Mouse (Mus musculus) right cerebral cortex, adult 18-20 months (tissue): ENCODE results near the gene Cda.

Experiments used
- DNase-seq: peaks from one replicate; pipeline ENCODE4 v3.0.0; 2022; ENCODE audit warnings: mixed read lengths

Cda gene

DNA sequence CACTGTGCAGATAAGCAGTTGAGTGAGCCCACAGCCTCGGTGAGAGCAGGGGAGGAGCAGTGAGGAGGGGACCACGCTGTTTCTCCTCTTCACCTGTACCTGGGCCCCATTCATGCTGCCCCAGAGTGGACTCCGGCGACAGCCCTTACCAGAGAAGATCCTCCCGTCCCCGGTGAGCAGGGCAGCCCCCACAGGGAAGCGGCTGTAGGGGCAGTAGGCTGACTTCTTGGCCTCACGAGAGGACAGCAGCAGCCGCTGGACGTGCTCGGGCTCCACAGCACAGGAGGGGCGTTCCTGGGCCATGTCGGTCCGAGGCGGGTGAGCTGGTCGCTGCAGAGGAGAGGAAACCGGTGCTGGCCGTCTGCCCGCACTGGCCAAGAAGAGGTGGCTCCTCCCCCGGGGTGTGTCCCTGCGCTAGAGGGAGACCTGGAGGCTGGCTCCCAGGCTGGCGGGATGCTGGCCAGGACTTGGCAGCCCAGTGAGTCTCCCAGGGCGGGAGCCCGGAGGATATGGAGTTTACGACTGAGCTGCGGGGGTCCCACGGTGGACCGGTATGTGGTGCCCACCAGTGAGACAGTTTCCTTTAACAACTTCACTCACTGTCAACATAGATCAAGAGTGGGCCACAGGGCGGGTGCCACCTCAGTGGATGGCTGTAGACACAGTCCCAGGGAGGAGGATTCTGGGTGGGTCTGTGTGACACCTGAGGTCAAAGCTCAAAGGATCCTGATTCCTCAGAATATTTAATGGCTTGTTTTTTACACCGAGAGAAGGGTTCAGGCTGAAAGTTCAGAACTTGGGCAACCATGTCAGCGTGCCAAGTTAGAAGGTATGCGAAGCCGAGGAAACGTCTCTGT lies at the start of gene Cda:
Cda (minus strand) TSS at position 352 of the 857 bp plus-strand sequence.
- DNase-seq: peak; percentile 46

DNA sequence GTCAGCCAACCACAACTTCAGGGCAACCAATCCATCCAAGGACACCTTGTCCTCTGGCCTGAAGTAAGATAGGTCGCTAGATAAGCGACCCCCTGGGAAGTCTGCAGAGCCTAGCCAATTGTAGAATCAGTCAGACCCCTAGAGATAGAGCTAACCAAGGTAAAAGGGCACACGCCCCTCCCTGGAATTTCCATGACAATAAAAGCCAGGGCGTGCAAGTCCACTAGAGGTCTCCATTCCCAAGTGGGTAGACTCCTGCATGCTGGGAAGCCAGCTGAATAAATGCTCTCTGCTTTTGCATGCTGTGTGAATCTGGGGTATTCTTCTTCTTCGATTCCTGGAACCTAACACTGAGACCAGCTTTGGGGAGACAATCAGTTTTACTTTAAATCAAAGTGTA lies 48.6 kb upstream of the Cda start:
- DNase-seq: no peak

DNA sequence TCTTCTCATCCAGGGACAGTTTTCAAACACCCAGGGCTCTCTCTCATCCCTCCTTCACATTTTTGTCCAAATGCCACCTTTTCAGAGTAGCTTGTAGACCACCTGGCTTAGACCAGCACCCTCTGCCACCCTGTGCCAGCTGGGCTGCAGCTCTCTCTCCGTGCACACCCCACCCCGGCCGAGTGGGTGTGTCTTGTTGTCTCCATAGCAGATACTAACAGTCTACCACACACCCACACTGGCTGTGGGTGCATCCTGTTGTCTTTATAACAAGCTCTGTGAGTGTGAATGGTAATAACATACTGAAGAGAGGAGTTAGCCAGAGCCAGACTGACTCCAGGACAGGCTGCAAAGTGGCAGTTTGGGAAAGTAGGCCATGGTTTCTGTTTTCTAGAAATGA lies 48.2 kb upstream of the Cda start:
- peak; percentile 86 for DNase-seq

DNA sequence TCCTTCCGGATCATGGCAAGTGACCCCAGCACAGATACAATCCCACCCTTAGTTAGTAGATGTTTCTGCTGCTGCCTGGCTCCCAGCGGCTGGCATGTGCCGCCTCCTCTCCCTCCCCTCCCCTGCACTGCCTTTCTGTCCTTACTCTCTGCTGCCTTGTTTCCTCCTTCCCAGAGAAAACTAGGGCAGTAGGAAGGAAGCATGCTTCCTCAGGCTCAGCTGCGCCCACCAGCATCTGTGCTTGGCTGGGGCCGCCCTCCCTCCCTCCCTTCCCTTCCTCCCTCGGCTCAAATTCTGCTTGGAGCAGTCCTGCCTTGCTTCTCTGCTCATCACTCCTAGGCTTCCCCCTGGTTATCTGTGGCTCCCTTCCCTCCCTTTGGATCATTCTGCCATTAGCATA lies 46.9 kb upstream of the Cda start:
- DNase-seq: peak; percentile 84

DNA sequence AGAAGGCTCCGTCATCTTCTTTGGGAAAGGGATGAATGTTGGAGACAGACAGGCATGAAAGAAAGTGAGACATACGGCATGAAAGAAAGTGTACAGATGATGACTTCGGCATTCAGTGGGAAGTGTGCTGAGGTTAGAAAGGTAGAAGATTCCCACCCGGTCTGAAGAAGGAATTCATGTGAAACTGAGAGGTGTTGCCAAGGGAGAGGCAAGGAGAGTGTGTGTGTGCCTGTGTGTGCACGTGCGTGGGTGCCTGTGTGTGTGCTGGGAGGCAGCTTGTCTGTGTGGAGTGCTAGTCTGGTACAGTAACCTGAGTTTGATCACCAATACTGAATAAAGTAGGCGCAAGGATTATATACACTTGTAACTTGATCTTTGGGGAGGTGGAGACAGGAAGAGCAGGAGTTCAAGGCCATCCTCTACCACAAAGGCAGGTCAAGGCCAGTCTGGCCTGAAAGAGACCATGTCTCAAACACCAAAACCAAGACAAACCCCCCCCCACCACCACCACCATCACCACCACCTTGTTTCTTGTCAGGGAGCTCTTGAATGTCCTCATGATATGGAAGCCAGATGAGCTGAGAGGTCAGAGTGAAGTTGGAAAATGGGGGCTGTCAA lies 43.8 kb upstream of the Cda start:
- peak; percentile 29 for DNase-seq

DNA sequence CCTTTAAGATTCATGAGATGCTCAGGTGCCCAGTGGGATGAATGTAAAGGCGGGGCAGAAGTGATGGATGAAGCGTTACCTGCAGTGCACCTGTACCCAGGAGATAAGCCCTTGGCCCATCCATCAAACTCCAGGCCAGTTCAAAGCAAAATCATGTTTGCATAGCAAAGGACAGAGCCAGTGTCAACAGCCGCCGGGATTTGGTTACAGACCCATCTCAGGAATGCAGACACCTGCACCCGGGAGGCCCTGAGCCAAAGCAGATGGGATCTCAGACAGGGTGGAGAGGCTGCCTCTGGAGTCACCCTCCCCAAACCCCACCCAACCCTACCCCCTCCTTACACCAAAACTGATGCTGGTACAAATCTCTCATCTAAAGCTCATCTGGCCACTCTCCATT lies 43.2 kb upstream of the Cda start:
- DNase-seq: no peak

DNA sequence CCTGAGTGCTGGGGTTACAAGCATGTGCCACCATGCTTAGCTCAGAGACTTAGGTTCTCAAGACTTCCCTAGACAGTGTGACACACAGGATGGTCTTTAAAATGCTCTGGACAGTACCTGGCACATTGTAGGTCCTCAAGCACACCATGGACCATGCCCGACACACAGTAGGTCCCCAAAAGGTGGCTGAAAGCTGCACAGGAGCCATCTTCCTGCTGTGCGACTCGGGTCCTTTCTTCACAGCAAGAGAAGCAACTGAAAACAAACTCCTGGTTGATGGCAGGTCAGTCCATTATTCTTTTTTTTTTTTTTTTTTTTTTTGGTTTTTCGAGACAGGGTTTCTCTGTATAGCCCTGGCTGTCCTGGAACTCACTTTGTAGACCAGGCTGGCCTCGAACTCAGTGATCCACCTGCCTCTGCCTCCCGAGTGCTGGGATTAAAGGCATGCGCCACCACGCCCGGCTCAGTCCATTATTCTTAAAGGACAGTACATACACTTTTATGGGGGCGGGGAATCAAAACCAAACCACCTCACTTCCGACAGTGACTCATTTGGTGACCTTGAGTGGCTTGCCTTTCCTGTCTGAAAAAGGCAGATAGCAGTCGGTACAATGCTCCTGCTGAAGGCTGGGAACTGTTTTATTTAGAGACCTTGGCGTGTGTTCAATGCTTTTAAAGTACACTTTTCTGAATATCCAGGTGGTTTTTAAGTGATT lies 39.8 kb upstream of the Cda start:
- no peak for DNase-seq

DNA sequence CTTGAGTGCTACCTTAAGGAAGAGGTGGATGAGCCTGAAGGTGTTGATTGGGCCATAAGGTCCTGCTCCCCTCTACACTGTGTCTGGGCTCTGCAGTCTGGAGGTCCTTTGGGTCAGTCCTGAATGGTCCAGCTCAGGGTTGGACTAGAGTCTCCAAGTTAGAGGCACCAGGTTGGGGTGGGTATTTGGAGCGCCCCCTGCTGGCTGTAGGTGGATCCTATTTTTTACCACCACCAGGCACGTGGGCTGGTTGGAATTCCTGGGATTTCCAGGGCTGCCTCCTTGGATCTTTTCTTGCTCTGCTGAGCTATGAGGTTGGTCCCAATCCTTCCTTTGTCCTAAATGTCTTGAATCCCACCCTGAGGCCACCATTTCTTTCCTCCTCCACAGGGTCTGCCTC lies 37.0 kb upstream of the Cda start:
- no peak for DNase-seq

DNA sequence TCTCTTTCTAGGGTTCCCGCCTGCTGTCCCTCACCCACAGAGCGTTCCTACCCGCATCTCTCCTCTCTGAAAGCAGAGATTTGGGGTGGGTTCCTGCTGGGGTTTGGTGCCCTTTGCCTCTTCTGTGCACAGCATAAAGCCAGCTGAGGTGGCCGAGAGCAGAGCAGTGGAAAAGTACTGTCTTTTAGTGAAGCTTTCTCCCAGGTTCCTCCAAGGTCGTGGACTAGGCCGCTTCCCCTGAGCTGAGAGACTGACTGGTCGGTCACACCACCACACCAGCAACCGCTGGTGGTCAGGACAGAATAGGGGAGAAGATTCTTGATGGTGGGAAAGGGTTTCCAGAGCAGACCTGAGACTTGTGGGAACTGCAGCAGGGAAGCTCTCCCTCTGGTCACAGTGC lies 28.9 kb upstream of the Cda start:
- no peak for DNase-seq

DNA sequence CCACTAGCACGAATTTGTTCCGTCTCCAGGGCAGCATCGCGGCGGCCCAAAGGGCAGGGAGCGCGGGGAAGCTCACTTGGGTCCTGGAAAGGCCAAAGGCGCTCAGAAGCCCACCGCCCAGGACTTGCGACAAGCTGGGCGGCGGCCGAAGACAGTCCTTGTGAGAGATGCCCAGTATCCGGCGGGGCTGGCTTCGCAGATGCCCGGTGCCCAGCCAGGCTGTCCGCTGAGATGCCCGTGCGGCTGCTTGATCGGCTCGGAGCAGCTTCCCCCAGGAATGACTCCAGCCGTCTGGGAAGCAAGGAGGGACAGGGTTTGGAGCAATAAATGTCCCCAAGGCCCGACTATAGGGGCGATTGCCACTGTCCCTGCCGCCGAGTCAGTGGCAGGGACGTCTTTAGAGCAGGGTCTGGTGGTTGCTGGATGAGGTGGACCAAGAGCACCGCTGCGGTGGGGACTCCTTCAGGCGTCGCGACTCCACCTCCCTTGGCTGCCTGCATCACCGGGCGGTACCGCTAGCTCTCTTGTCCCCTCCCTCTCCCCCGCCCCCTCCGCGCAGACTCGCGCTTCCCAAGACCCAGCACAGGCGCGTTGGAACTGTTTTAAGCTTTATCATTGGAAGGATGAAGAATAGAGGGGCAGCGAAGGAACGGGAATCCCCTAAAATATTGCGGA lies 28.3 kb upstream of the Cda start, which contains the start of gene Fam43b:
Fam43b (minus strand) TSS at position 558 of the 675 bp plus-strand sequence.
- DNase-seq: peak; percentile 89

DNA sequence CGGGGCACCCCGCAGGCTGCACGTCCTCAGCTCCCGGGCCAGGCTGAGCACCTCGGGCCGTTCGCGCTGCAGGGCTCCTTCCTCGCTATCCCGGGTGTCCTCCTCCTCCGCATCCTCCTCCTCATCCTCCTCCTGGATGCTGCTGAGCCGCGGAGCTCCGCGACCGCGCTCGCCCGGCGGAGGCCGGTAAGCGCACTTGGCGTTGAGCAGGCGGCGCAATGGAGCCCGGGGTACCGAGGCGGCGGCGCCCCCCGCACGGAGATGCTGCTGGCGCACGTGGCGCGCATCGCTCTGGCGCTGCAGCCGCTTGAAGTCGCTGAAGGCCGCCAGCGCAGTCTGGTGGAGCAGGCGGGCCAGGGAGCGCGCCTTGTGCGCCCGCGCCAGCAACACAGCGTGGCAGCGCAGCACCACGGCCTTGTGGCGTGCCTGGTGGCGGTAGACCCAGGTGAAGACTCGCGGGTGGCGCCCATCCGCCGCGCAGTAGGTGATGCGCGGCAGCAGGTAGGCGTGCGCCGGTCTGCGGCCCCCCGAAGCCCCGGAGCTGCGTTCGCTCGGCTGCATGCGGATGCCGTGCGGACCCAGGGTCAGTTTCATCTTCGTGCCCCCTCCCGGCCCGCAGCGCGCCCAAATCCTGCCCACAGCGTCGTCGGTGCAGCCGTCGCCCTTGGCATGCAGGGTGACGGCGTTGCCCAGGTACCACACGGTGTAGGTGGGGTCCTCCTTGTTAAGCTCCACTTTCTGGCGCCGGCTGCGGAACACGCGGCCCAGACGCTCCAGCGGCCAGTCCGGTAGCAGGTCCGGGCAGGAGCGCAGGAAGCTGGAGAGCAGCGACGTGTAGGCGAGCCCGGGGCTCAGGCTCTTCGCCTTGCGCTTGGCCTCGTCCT lies 27.5 kb upstream of the Cda start:
- DNase-seq: peak; percentile 73

DNA sequence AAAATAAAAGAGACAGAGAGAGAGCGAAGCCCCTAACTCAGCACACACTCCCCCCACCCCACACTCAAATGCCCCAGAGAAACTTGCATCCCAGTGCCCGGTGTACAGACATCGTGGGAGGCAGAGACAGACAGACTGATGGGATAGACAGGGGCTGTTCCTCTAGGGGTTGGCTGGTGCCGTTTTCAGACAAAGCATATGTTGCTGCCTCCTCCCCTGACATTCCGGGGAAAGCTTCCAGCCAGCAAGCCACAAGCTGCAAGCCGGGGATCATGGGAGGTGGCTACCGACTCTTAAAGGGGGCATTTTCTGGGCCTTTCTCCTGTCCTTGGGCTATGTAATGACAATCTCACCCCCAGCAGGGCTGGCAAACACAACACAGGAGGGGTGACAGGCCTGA lies 25.9 kb upstream of the Cda start:
- DNase-seq: peak; percentile 48

DNA sequence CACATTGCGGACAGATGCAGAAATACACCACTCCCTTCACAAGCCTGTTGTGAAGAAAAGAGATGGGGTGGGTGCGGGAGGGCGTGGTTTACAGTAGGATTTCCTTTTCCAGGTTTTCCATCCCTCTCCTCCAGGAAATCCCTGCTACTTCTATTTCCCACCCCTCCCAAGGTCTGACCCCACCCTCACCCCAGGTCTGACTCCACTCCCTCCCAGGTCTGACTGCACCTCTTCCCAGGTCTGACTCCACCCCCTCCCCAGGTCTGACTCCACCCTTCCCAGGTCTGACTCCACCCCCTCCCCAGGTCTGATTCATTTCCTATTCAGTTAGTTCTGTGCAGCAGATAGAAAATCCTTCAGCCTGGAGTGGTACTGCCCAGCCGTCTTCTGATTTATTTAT lies 16.0 kb upstream of the Cda start:
- no peak for DNase-seq

DNA sequence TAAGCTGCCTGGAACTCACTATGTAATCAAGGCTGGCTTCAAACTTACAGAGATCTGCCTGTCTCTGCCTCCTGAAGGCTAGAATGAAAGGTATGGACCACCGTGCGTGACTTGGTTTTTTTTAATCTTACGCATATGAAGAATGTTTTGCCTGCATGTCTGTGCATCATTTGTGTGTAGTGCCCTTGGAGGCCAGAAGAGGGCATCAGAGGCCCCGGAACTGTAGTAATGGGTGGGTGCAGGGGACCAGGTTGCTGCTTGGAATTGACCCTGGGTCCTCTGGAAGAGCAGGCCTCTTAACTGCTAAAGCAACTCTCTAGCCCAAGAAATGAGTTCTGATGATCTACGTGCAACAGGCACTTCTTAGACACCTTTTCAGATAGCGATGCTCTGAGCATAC lies 14.7 kb upstream of the Cda start:
- DNase-seq: no peak

DNA sequence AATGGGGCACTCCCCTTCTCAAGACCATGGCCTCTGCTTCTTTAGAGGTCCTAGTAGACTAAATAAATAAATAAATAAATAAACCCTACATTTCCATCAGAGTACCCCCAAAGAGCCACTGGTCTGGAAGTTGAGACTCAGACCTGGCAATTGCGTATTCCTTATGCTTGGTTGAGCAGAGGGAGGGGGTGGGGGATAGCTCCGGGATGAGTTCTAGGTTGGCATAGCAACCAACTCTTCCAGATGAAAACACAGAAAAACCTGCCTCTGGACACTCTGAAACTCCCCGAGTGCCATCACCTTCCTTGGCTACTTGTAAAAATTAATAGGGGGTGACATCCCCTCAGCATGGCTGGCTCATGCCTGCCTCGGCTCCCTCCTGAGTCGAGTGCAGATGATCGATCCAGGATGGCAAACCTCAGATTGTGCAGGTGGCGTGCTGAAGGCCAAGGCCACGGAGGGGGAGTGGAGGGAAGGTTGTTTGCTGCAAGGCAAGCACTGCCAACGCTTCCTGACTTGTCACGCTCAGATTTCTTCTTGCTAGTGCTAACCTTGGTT lies 12.4 kb upstream of the Cda start:
- DNase-seq: no peak

DNA sequence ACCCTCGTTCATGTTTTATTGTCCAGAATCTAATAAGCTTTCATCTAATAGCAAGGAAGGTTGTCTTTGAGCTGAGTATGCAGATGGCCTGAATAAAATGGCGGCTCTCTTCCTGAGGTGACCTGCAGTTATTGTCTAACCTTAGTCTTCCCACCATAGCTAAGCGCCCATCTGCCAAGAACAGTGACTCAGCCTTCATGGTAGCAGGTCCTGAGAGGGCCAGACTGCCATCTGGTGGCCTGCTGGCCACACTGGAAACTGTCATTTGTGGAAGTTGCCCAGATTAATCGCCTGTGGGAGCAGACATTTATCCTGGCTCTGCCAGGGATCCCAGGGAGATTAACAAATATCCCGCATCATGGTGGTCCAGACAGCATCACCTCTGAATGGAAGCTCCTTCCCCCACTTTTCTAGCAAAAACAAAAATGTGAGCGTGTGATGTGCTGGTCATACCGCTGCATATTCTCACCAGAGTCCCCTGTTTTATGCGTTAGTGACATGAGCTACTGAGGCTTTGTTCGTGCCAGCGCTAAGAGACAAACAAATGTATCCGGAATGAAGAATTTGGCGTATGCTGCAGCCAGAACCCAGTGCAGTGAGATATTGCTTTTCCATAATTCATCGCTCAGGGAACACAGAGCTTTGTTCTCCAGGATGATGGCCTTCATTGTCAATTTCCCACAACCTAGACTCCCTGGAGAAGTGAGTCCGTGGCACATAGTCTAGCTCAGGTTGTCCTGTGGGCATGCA lies 11.5 kb upstream of the Cda start:
- peak; percentile 67 for DNase-seq

DNA sequence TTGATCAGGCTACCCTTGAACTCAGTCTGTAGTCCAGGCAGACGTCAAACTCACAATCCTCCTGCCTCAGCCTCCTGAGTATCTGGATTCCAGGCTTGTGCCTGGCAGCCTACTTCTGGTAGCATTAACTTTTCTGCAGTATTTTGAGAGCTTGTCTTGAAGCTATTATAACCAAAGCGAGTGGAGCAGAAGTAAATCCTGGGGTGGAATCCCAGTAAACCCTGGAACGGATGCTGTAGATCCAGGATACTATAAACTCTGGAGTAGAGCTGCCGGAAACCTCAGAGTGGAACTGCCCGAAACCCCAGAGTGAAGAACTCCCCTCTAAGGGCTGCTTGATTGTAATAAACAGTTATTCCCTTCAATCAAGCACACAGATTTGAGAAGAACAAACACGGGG lies 9.7 kb upstream of the Cda start:
- DNase-seq: no peak

DNA sequence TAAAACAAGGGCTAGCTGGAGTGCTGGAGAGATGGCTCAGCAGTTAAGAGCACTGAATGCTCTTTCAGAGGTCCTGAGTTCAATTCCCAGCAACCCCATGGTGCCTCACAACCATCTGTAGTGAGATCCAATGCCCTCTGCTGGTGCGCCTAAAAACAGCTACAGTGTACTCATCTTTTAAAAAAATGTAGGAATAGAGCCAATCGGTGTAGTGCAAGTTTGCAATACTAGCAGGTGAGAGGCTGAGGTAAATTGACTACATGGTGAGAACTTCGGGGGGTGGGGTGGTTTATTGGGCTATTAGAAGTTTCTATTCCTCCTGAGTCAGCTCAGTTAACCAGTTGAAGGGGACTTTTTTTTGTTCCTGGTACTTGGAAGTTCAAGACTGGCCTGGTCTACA lies 7.3 kb upstream of the Cda start:
- DNase-seq: no peak

DNA sequence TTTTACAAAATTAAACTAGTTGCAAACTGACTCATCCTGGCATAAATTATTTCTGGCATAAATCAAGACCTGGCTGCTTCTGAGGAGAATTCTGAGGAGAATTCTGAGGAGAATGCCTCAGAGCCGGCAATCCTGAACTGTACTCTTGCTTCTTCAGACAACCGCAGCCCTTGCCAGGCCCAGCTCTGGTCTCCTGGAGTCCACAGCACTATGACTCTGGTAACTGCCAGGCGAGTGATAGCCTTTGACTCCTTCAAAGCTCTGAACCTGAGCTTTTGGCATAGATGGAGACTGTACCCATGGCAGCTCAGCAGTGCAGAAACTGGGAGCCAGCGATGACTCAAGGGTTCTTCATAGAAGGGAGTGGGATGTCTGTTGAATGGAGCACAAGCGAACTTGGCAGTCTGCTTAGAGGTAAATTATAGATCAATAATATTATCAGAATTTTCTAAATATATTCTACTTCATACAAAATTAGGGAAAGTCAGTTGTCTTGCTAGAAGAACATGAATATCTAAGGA lies 3.3 kb upstream of the Cda start:
- DNase-seq: no peak

DNA sequence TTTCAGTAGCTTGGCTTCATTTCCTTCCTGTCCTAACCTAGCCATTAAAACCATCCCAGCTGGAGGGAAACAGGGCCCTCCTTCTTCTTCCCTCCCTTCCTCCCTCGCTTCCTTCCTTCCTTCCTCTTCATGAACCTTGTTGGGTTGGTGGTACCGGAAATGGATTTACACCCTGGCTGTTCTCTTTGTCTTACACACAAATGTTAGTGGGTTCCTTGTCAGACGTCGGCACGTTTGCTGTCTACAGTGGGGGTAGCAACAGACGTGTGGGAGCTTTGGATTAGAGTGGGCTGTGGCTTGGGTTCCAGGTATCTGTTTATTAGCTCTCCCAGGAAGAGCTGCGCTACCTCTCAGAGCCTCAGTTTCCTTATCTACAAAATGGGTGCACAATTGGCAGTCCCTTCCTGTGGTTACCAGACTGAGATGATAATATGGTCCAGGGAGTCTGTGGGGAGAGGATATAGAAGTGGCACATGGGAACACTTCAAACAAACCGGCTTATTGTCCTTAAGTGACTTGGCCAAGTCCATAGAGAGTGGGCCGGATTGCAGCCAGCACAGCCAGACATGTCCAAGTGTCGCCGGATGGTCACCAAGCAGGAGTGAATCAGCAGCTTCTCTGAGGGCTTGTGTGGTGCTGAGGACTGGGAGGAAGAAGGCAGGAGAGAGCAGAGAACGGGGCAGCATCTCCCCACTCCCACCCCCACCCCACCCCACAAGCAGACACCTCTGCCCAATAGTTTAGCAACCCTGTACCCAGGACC lies 887 bp upstream of the Cda start:
- no peak for DNase-seq
